Mouse (Mus musculus) heart, embryonic 13.5 days (tissue): Measurements from ENCODE around the gene Tirap. TPM values are rescaled to one million over a fixed set of nuclear protein-coding genes. Genes with fewer than 3 reads are reported as not detected.

Experiments
- ATAC-seq: fragments of 200-750 bp; cut with Nextera tagmentation; 2 replicates; pipeline ENCODE4 v1.8.0; 2017; ENCODE audit warnings: moderate TSS enrichment; ENCODE audit not compliant: insufficient number of reproducible peaks, low FRiP score, low TSS enrichment; ENCODE audit errors: extremely low read depth
- H3K27ac ChIP-seq: fragments of 300-500 bp; sonication (generic); replicated peaks from 2 replicates; pipeline ENCODE4 v1.5.1; 2015; ENCODE audit warnings: moderate library complexity, mild to moderate bottlenecking, inconsistent platforms
- H3K27me3 ChIP-seq: fragments of 300-500 bp; sonication (generic); replicated peaks from 2 replicates; pipeline ENCODE4 v1.6.1; 2015; ENCODE audit warnings: mild to moderate bottlenecking, inconsistent platforms
- H3K36me3 ChIP-seq: fragments of 300-500 bp; sonication (generic); 2 replicates; pipeline ENCODE4 v1.6.1; 2015; ENCODE audit warnings: mild to moderate bottlenecking, inconsistent platforms
- H3K4me1 ChIP-seq: fragments of 300-500 bp; sonication (generic); 2 replicates; pipeline ENCODE4 v1.6.1; 2015; ENCODE audit warnings: inconsistent platforms
- H3K4me2 ChIP-seq: fragments of 300-500 bp; sonication (generic); 2 replicates; pipeline ENCODE4 v1.6.1; 2015; ENCODE audit warnings: inconsistent platforms, mild to moderate bottlenecking, moderate library complexity
- H3K4me3 ChIP-seq: fragments of 300-500 bp; sonication (generic); 2 replicates; pipeline ENCODE4 v1.5.1; 2015; ENCODE audit warnings: moderate library complexity, mild to moderate bottlenecking, inconsistent platforms
- H3K9ac ChIP-seq: fragments of 300-500 bp; sonication (generic); 2 replicates; pipeline ENCODE4 v1.6.1; 2015; ENCODE audit warnings: inconsistent platforms, mild to moderate bottlenecking, moderate library complexity
- H3K9me3 ChIP-seq: fragments of 300-500 bp; sonication (generic); 2 replicates; pipeline ENCODE4 v1.6.1; 2016; ENCODE audit warnings: inconsistent platforms
- WGBS: fragments of 180-500 bp; shearing (Covaris S2); methylation state at CpG from one replicate; pipeline ENCODE4 v1.1.7; 2015; ENCODE audit warnings: mixed read lengths; 5-methylcytosine and 5-hydroxymethylcytosine counted together
- polyA plus RNA-seq: library from polyadenylated mRNA; unstranded; fragments of >200 nt; fragmentation: Nextera tagmentation; extraction: Ambion mirVana; gene quantifications from 2 replicates; pipeline ENCODE4 v1.2.1, GENCODE M21; 2015

Tirap gene
- polyA plus RNA-seq, 1 experiment from 2014 or later = 8.1 TPM

DNA sequence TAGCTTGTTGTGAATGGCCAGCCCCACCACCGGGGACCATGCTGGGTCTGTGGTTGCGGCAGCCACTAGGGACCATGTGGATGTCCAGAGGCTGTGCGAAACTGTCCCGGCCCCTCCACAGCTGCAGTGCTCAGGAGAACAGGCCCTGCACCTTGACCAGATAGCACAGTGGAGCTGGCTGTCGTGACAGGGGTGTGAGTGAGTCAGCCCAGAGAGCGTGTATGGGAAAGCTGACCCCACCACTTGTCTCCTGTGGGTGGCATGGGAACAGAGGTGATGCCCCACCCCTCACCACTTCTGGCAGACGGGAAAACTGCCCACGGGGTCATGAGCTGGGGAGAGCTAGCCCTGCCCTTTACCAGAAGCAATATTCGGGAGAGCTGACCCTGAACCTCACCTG, 55.0 kb downstream of the Tirap start:
- ATAC-seq = no peak

GRCm38 (mm10) chr9:35142221-35142620, 57.9 kb downstream of the Tirap start:
- 74% methylated on average over 2 of the region's 2 CpGs for WGBS
- ATAC-seq = no peak
- Histone ChIP-seq H3K4me1 (peaks cover 3% of the 10 kb centered on the region; the same call in 1 of the 2 replicates), H3K9me3 (no peaks in the 10 kb centered on the region), H3K4me3 (no peak overlapping the region), H3K36me3 (no peaks in the 10 kb centered on the region), H3K27ac (no peak overlapping the region), H3K27me3 (no peaks in the 10 kb centered on the region), H3K9ac (no peak overlapping the region), H3K4me2 (no peak overlapping the region)

More for the DNA sequence above, 55.0 kb downstream of the Tirap start:
- 71% methylated on average over 9 of the region's 9 CpGs for WGBS
- Histone ChIP-seq H3K27ac (no peak overlapping the region), H3K4me3 (no peak overlapping the region), H3K4me2 (no peak overlapping the region), H3K4me1 (no peaks in the 10 kb centered on the region), H3K9me3 (no peaks in the 10 kb centered on the region), H3K36me3 (no peaks in the 10 kb centered on the region), H3K27me3 (no peaks in the 10 kb centered on the region), H3K9ac (no peak overlapping the region)

DNA sequence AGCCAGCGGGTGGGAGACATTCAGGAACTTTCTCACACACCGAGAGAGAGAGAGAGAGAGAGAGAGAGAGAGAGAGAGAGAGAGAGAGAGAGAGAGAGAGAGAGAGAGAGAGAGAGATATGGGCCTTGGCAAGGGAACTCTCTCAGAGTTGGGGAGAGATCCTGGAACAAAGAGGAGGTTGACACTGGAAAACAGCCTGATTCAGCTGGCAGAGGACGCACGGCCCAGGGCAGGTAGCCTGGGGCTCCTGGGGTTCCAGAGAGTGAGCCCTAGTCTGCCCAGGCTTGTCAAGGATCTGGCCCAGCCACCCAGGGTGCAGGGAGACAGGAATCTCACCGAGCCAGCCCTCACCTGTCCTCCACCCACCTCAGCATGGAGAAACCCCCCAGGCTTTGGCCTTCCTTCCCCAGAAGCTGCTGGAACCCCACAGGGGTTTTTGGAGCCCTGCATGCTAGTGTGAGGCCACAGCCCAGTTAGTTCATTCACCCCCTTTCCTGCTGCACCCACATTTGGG, 60.8 kb downstream of the Tirap start:
- Histone ChIP-seq H3K36me3 (peaks cover 6% of the 10 kb centered on the region; the same call in 1 of the 2 replicates), H3K4me3 (no peak overlapping the region), H3K27ac (no peak overlapping the region), H3K27me3 (no peaks in the 10 kb centered on the region), H3K4me1 (peaks cover 12% of the 10 kb centered on the region), H3K9me3 (no peaks in the 10 kb centered on the region), H3K9ac (no peak overlapping the region), H3K4me2 (no peak overlapping the region)
- no peak for ATAC-seq
- 66% methylated on average over 5 of the region's 5 CpGs for WGBS

DNA sequence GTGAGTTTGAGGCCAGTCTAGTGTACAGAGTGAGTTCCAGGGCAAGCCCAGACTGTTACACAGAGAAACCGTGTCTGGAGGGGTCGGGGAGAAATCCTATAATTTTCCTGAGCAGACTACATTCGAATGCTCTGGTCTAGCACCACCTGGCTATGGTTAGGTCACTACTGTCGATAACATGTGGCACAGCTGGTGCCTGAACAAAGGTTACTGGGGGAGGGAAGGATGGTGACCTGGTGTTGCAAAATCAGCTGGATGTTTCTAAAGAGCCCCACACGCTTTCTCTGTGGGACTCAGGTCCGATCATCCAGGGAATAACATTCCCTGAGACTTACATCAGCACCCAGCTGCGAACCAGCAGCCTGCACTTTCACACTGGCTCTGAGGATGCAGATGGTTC, 62.1 kb downstream of the Tirap start:
- WGBS = 75% methylated on average over 7 of the region's 7 CpGs
- Histone ChIP-seq H3K4me2 (no peak overlapping the region), H3K36me3 (peaks cover 8% of the 10 kb centered on the region; the same call in 1 of the 2 replicates), H3K9ac (no peak overlapping the region), H3K27ac (no peak overlapping the region), H3K9me3 (no peaks in the 10 kb centered on the region), H3K4me3 (no peak overlapping the region), H3K4me1 (peaks cover 12% of the 10 kb centered on the region), H3K27me3 (no peaks in the 10 kb centered on the region)
- no peak for ATAC-seq

- Histone ChIP-seq H3K27ac (peak overlapping the region; percentile 29; the same call in 1 of the 2 replicates), H3K36me3 (peaks cover 8% of the 10 kb centered on the region; the same call in 1 of the 2 replicates), H3K27me3 (no peaks in the 10 kb centered on the region), H3K9ac (0 out of 2 replicates have a peak overlapping the region, but pooled peaks have one; percentile 25), H3K4me1 (peaks cover 15% of the 10 kb centered on the region), H3K4me3 (no peak overlapping the region), H3K4me2 (no peak overlapping the region), H3K9me3 (no peaks in the 10 kb centered on the region)
- ATAC-seq = no peak
- WGBS = 52% methylated on average over 6 of the region's 6 CpGs
Measured at GRCm38 (mm10) chr9:35135575-35135974, 64.5 kb downstream of the Tirap start.

Other genes starting within 250 kb of the Tirap start
- gene St3gal4, start 81.0 kb downstream of the Tirap start, polyA plus RNA-seq = 15.4 and 20.9 TPM in 2 replicates
- 60.0 and 69.6 TPM in 2 replicates for gene Dcps, start 24.2 kb downstream of the Tirap start, polyA plus RNA-seq
- 88.8 and 94.4 TPM in 2 replicates for gene Srpr, start 116 bp downstream of the Tirap start, polyA plus RNA-seq
- gene Foxred1, start 10.8 kb upstream of the Tirap start, polyA plus RNA-seq = 59.1 and 63.7 TPM in 2 replicates
- 26.9 and 28.1 TPM in 2 replicates for gene Fam118b, start 67.5 kb upstream of the Tirap start, polyA plus RNA-seq
- gene Rpusd4, start 67.6 kb upstream of the Tirap start, polyA plus RNA-seq = 19.4 and 22.1 TPM in 2 replicates
- gene Cdon, start 220.8 kb upstream of the Tirap start, polyA plus RNA-seq = 5.0 and 5.4 TPM in 2 replicates